Mouse (Mus musculus): Measurements from ENCODE around the gene Coro7. TPM values are rescaled to one million over a fixed set of nuclear protein-coding genes. Genes with fewer than 3 reads are reported as not detected.

The Coro7 gene
- polyA plus RNA-seq (2014; fragmentation: Nextera tagmentation; extraction: Ambion mirVana) = 12.0 and 16.4 TPM in 2 replicates

DNA sequence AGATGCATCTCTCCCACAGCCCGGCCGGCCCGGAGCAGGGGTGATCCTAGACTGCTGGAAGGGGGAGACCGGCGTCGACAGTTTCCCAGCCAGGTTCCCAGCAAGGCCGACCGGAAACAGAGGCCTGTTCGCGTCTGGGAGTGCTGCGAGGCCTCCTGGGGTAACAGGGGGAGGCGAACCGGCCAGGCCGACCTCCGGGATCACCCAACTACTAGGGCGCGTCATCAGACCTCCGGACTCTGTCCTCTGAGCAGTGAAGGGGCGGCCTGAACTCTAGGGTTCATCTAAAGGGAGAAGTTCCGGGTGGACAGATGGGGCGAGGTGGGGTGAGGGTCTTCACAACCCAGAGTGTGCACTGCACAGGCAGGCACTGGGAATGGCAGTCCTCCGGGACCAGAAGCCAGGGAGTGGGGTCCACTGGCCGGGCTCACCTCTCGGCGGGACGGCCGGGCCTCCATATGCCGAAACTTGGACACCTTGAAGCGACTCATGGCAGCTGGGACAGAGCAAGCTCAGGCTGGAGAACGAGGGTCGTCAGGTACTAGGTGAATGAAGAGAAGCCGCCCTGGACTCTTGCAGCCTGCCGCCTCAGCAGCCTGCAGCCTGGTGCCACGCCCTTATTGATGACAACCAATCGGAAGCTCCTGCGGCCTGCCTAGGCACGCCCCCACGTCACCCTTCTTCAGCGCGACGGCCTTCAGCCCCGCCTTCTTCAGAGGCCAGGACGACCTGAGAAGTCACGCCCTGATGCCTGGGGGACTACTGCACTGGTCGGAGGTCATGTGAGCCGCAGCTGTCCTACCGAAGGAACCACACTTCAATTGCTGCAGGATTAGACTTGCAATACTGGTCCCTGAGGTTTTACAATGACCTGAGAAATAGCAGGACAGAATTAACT is at the start of gene Coro7:
Gene Coro7, minus strand, starts transcription at position 657 of the 898 bp plus-strand sequence.
- peaks cover 6% of the 10 kb centered on the region; the same call in 1 of the 2 replicates for H3K4me1 ChIP-seq (ENCODE audit: control insufficient read depth, insufficient read depth, low read length)
- under 1% methylated on average over 47 of the region's 47 CpGs for WGBS
- H3K36me3 ChIP-seq (ENCODE audit: control insufficient read depth, insufficient read depth, low read length) = peaks cover 10% of the 10 kb centered on the region
- H3K27me3 ChIP-seq (ENCODE audit: control insufficient read depth, insufficient read depth, low read length) = no peaks in the 10 kb centered on the region
- H3K4me3 ChIP-seq (ENCODE audit: low read length) = peak within 1 kb of the TSS; percentile 70
- H3K4me2 ChIP-seq (replicated peaks; ENCODE audit: low read depth, low read length) = peak within 1 kb of the TSS; percentile 94
- H3K9ac ChIP-seq (ENCODE audit: low read depth, low read length) = peak within 1 kb of the TSS; percentile 61
- no peaks in the 10 kb centered on the region for H3K9me3 ChIP-seq (ENCODE audit: control insufficient read depth, low read length)
- peak; percentile 89 for ATAC-seq (ENCODE audit: low FRiP score, low TSS enrichment)
- peak within 1 kb of the TSS; percentile 19; the same call in 1 of the 2 replicates for H3K27ac ChIP-seq (ENCODE audit: low read depth, low read length)

DNA sequence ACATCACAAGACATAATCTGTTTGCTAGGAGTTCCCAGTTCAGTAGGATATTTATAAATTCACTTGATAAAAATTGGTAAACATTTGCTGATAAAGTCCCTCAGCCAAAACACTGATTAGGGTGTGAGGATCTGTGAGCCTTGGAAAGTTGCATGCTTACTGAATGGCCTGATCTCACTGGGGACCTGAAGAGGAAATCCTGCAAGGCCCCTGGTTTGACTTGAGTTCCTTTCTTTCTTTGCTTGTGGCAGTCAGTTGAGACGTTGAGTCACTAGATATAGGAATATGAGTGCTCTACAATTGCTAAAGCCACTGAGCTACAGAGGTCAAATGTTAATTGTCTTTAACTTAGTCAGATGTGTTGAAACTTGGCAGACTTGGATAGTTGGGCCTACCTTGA is 48.4 kb upstream of the Coro7 start:
- H3K36me3 ChIP-seq (ENCODE audit: control insufficient read depth, insufficient read depth, low read length) = no peaks in the 10 kb centered on the region
- H3K27ac ChIP-seq (ENCODE audit: low read depth, low read length) = no peak overlapping the region
- no peak overlapping the region for H3K9ac ChIP-seq (ENCODE audit: low read depth, low read length)
- H3K4me1 ChIP-seq (ENCODE audit: control insufficient read depth, insufficient read depth, low read length) = peaks cover 11% of the 10 kb centered on the region; the same call in 1 of the 2 replicates
- H3K4me3 ChIP-seq (ENCODE audit: low read length) = no peak overlapping the region
- WGBS = 57% methylated on average over 1 of the region's 1 CpGs
- ATAC-seq (ENCODE audit: low FRiP score, low TSS enrichment) = no peak
- no peaks in the 10 kb centered on the region for H3K9me3 ChIP-seq (ENCODE audit: control insufficient read depth, low read length)
- no peaks in the 10 kb centered on the region for H3K27me3 ChIP-seq (ENCODE audit: control insufficient read depth, insufficient read depth, low read length)
- peak overlapping the region; percentile 50 for H3K4me2 ChIP-seq (replicated peaks; ENCODE audit: low read depth, low read length)

DNA sequence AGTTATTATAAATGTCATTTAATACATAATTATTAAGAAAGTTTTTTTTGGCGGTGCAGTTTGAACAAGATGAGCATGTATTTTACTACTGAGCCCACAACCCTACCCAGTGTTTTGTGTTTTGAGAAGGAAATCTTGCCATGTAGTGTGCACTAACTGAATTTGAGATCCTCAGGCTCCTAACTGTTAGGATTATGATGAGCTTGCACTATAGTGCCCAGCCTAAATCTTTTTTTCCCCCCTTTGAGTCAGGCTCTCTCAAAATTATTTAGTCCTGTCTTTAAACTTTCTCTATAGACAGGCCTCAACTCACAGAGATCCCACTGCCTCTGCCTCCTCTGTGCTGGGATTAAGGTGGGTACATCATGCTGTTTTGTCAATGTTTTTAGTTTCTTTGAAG is 47.9 kb upstream of the Coro7 start:
- no peaks in the 10 kb centered on the region for H3K36me3 ChIP-seq (ENCODE audit: control insufficient read depth, insufficient read depth, low read length)
- WGBS = 93% methylated on average over 1 of the region's 1 CpGs
- ATAC-seq (ENCODE audit: low FRiP score, low TSS enrichment) = no peak
- H3K4me2 ChIP-seq (replicated peaks; ENCODE audit: low read depth, low read length) = peak overlapping the region; percentile 50
- H3K4me1 ChIP-seq (ENCODE audit: control insufficient read depth, insufficient read depth, low read length) = peaks cover 11% of the 10 kb centered on the region; the same call in 1 of the 2 replicates
- no peaks in the 10 kb centered on the region for H3K27me3 ChIP-seq (ENCODE audit: control insufficient read depth, insufficient read depth, low read length)
- H3K4me3 ChIP-seq (ENCODE audit: low read length) = no peak overlapping the region; the same call in 1 of the 2 replicates
- no peaks in the 10 kb centered on the region for H3K9me3 ChIP-seq (ENCODE audit: control insufficient read depth, low read length)
- H3K9ac ChIP-seq (ENCODE audit: low read depth, low read length) = no peak overlapping the region
- no peak overlapping the region for H3K27ac ChIP-seq (ENCODE audit: low read depth, low read length)

DNA sequence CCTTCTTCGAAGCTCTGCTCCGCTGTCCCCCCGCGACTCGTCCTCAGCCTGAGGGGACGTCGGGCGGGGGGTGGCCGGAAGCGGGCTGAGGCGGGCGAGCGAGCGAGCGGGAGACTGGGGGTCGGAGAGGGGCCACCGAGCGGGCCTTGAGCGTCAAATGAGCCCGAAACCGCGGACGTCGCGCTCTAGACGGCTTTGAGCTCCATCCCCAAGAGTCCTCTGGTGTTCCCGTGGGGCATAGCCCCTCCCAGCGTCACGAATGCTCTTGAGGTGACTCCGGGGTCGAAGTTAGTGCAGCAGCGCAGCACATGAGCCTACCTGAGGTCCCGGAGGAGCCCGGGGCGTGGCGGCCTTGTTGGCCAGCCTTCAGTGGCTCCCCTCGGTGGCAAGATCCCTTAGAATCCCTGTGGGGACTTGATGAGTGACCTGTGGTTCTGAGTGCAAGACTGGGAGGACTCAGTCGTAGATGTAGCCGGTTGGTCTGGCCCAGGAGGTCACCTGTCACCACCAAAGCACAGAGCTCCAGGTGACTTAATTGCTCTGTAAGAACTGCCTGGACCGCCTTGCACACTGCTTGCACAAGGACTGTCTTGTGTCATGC is 47.1 kb upstream of the Coro7 start:
- WGBS = under 1% methylated on average over 39 of the region's 40 CpGs
- H3K4me3 ChIP-seq (ENCODE audit: low read length) = peak overlapping the region; percentile 95
- peaks cover 11% of the 10 kb centered on the region; the same call in 1 of the 2 replicates for H3K4me1 ChIP-seq (ENCODE audit: control insufficient read depth, insufficient read depth, low read length)
- H3K4me2 ChIP-seq (replicated peaks; ENCODE audit: low read depth, low read length) = peak overlapping the region; percentile 50
- ATAC-seq (ENCODE audit: low FRiP score, low TSS enrichment) = peak; percentile 63; the same call in 1 of the 2 replicates
- no peaks in the 10 kb centered on the region for H3K9me3 ChIP-seq (ENCODE audit: control insufficient read depth, low read length)
- H3K27ac ChIP-seq (ENCODE audit: low read depth, low read length) = peak overlapping the region; percentile 82
- H3K27me3 ChIP-seq (ENCODE audit: control insufficient read depth, insufficient read depth, low read length) = no peaks in the 10 kb centered on the region
- no peaks in the 10 kb centered on the region for H3K36me3 ChIP-seq (ENCODE audit: control insufficient read depth, insufficient read depth, low read length)
- H3K9ac ChIP-seq (ENCODE audit: low read depth, low read length) = peak overlapping the region; percentile 92

DNA sequence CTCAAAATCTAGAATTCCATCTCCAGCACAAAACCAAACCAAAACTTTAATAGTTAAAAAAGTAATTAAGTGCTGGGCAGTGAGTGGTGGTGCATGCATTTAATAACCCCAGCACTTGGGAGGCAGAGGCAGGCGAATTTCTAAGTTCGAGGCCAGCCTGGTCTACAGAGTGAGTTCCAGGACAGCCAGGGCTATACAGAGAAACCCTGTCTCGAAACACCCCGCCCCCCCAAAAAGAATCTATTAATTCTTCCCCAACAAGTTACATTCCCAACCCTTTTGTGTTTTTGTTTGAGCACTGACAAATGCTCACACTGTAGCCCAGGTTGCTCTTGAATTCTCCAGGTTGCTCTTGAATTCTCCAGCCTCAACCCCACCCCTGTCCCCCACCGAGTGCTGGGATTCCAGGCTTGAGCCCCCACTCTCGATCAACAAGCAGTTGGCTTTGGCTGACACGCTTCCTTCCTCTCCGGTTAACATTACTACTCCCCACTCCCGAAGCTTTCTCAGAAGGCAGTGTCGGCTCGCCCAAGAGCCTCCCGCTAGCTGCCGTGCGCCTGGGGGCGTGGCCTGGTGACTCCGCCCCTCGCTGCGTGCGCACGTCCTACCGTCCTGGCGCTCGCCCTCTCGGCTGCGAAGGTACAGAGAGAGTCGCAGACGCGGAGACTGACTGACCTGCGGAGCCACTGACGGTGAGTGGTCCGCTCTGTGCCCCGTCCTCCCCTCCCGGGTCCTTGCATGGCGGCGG is 46.4 kb upstream of the Coro7 start, which contains the start of gene Hmox2:
Gene Hmox2, plus strand, starts transcription at position 582 of the 748 bp plus-strand sequence.
- WGBS = 5% methylated on average over 35 of the region's 35 CpGs
- peak within 1 kb of the TSS; percentile 95 for H3K4me3 ChIP-seq (ENCODE audit: low read length)
- peaks cover 11% of the 10 kb centered on the region; the same call in 1 of the 2 replicates for H3K4me1 ChIP-seq (ENCODE audit: control insufficient read depth, insufficient read depth, low read length)
- no peaks in the 10 kb centered on the region for H3K27me3 ChIP-seq (ENCODE audit: control insufficient read depth, insufficient read depth, low read length)
- peak within 1 kb of the TSS; percentile 82 for H3K27ac ChIP-seq (ENCODE audit: low read depth, low read length)
- H3K36me3 ChIP-seq (ENCODE audit: control insufficient read depth, insufficient read depth, low read length) = no peaks in the 10 kb centered on the region
- H3K4me2 ChIP-seq (replicated peaks; ENCODE audit: low read depth, low read length) = peak within 1 kb of the TSS; percentile 50
- peak; percentile 97 for ATAC-seq (ENCODE audit: low FRiP score, low TSS enrichment)
- no peaks in the 10 kb centered on the region for H3K9me3 ChIP-seq (ENCODE audit: control insufficient read depth, low read length)
- H3K9ac ChIP-seq (ENCODE audit: low read depth, low read length) = peak within 1 kb of the TSS; percentile 92

DNA sequence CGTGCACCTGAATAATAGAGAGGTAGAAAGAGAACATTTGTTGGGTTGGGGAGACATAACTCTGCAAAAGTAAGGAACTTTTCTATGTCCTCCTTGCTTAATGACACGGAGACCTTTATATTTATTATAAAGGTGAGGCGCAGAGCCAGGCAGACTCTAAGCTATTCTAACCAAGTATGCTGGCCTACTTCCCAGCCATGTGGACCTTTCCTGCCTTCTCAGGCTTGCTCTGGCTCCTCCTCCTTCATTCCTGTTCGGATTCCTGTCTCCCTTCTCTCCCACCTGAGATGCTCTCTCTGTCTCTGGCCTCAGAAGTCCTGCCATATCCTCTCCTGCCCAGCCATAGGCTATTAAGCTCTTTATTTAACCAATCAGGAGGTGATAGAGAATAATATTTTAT is 45.7 kb upstream of the Coro7 start:
- Histone ChIP-seq H3K4me1 (ENCODE audit: control insufficient read depth, insufficient read depth, low read length) (peaks cover 11% of the 10 kb centered on the region; the same call in 1 of the 2 replicates), H3K27ac (ENCODE audit: low read depth, low read length) (no peak overlapping the region), H3K9ac (ENCODE audit: low read depth, low read length) (no peak overlapping the region), H3K27me3 (ENCODE audit: control insufficient read depth, insufficient read depth, low read length) (no peaks in the 10 kb centered on the region), H3K4me3 (ENCODE audit: low read length) (no peak overlapping the region), H3K36me3 (ENCODE audit: control insufficient read depth, insufficient read depth, low read length) (no peaks in the 10 kb centered on the region), H3K9me3 (ENCODE audit: control insufficient read depth, low read length) (no peaks in the 10 kb centered on the region), H3K4me2 (replicated peaks; ENCODE audit: low read depth, low read length) (no peak overlapping the region)
- ATAC-seq (ENCODE audit: low FRiP score, low TSS enrichment) = no peak
- WGBS = 73% methylated on average over 4 of the region's 4 CpGs

DNA sequence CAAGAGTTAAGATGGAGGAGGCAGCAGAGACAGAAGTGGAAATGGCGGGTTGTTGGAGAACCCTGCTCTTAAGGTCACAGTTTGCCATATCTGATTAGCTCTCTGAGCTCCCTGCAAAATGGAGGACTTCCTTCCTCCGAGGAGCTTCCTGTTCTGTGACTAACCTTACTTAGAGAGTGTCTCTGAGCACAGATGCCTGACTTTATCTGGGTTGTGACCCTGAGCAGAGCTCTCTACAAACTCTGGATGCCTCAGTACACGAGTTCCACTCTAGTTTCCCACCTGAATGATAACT is 43.3 kb upstream of the Coro7 start:
- H3K27ac ChIP-seq (ENCODE audit: low read depth, low read length) = no peak overlapping the region
- no peaks in the 10 kb centered on the region for H3K27me3 ChIP-seq (ENCODE audit: control insufficient read depth, insufficient read depth, low read length)
- H3K9ac ChIP-seq (ENCODE audit: low read depth, low read length) = no peak overlapping the region
- H3K4me3 ChIP-seq (ENCODE audit: low read length) = no peak overlapping the region
- WGBS = 77% methylated on average over 3 of the region's 3 CpGs
- H3K4me1 ChIP-seq (ENCODE audit: control insufficient read depth, insufficient read depth, low read length) = peaks cover 8% of the 10 kb centered on the region; the same call in 1 of the 2 replicates
- H3K4me2 ChIP-seq (replicated peaks; ENCODE audit: low read depth, low read length) = no peak overlapping the region
- H3K9me3 ChIP-seq (ENCODE audit: control insufficient read depth, low read length) = no peaks in the 10 kb centered on the region
- H3K36me3 ChIP-seq (ENCODE audit: control insufficient read depth, insufficient read depth, low read length) = no peaks in the 10 kb centered on the region
- ATAC-seq (ENCODE audit: low FRiP score, low TSS enrichment) = no peak

DNA sequence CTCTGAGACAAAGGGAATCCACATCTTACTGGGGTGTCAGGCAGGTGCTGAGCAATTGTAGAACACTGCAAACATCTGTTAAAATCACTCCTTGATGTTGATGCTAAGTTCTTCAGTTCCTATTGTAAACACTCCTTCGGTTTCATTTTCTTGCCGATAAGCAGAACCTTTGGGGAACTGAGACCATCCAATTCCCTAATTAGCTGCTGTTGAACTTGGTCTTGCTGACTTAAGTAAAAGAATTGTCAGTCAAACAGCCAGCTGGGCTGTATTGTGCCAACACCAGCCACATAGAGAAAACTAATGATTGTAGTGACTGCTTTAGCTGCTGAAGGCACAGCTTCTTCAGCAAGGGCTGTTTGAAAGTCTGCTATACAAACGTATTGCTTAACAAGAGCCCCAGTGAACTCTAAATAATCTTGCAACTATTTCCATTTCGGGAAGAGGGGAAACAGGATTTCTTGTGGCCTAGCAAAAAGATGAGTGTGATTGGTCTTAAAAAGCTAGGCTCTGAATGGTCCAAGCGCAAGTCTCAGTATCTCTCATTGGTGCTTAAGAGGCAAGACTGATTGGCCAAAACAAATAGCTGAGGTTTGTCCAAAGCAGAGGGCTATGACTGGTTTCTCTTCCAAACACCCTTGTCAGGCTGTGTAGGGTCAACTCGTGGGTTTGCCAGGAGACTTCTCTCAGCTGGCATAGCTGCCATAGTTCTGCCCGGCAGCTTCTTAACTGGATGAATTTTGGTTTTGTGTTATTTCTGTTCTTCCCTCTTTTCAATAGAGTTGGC is 42.7 kb upstream of the Coro7 start:
- no peak for ATAC-seq (ENCODE audit: low FRiP score, low TSS enrichment)
- H3K4me3 ChIP-seq (ENCODE audit: low read length) = no peak overlapping the region
- no peak overlapping the region for H3K27ac ChIP-seq (ENCODE audit: low read depth, low read length)
- no peaks in the 10 kb centered on the region for H3K36me3 ChIP-seq (ENCODE audit: control insufficient read depth, insufficient read depth, low read length)
- H3K9ac ChIP-seq (ENCODE audit: low read depth, low read length) = no peak overlapping the region
- peaks cover 4% of the 10 kb centered on the region; the same call in 1 of the 2 replicates for H3K4me1 ChIP-seq (ENCODE audit: control insufficient read depth, insufficient read depth, low read length)
- whole genome bisulfite sequencing = 73% methylated on average over 7 of the region's 7 CpGs
- no peak overlapping the region for H3K4me2 ChIP-seq (replicated peaks; ENCODE audit: low read depth, low read length)
- H3K27me3 ChIP-seq (ENCODE audit: control insufficient read depth, insufficient read depth, low read length) = no peaks in the 10 kb centered on the region
- no peaks in the 10 kb centered on the region for H3K9me3 ChIP-seq (ENCODE audit: control insufficient read depth, low read length)
